Mouse (Mus musculus) gastrocnemius, adult 2 months (tissue): ENCODE measurements at regions not wholly inside any gene's neighbourhood (a gene's known extent, or its start where the extent isn't known, plus 50 kb on each side); places are given as distances from the start of the nearest gene placed in this dataset.

Experiments used
- DNase-seq: peaks from one replicate; pipeline ENCODE4 v3.0.0; 2022
- H3K27ac ChIP-seq: fragments of 200-600 bp; 2 replicates; pipeline ENCODE4 v1.8.1; 2022; ENCODE audit warnings: mild to moderate bottlenecking
- H3K4me3 ChIP-seq: fragments of 200-600 bp; 2 replicates; pipeline ENCODE4 v1.8.1; 2022; ENCODE audit warnings: mild to moderate bottlenecking, moderate library complexity
- CTCF ChIP-seq: fragments of 200-600 bp; IDR thresholded peaks from 2 replicates; pipeline ENCODE4 v1.8.1; 2022; ENCODE audit warnings: antibody characterized with exemption, mild to moderate bottlenecking, moderate library complexity
- intact Hi-C: fragments of 180-260 bp; cut with DNase I; formaldehyde crosslinking; loops from one replicate; pipeline ENCODE4 v1.15.1; 2025

DNA sequence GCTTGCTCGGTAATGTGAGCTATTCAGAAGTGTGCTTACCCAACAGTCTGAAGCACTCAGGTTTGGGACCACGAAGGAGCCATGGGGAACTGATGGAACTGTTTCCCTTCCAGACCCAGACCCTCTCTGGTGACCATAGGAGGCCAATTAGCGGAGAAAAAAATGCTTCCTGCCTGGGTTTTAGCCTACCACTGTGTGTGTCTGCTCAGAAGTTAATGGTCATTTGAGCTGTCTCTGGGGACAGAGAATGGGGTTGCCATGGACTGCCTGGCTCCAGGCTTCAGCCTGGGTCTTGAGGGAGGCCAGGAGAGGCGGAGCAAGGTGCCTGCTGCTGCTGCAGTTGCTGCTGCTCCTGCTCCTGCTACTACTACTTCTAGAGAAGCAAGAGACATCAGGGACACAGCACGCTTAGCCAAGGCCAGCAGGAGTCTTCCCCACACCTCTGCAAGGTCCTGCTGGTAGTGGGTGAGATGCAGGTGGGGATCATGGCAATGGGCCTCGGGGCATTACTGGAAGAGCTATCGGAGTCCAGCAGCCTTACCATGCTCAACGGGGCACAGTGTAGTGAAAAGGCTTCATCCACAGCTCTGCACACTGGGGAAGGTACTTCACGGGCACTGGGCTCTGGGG is 141.2 kb upstream of the Pja1 start:
- DNase-seq: no peak
- H3K4me3 ChIP-seq: no peak overlapping the region
- no peak for TF ChIP-seq CTCF
- intact Hi-C loops: no loop called here
- no peak overlapping the region for H3K27ac ChIP-seq

DNA sequence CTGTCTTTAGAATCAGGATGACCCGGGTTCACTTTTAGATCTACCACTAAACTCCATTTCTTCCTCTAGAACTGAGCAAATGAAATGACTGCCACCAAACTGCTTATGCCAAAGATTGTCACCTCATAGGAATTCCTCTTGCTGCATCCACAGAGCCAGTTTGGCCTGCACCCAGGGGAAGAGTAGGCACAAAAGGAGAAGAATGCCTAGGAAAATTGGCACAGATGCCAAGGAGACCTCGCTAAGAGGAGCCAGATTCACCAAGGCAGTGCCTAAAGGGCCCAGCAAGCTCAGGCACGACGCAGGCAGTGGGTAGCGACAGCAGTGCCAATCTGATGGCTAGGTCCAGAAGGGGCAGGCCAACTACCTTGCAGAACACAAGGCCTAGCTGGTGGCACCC is 139.0 kb upstream of the Pja1 start:
- no peak overlapping the region for H3K27ac ChIP-seq
- TF ChIP-seq CTCF: no peak
- no peak overlapping the region for H3K4me3 ChIP-seq
- no peak for DNase-seq
- intact Hi-C loops: no loop called here

DNA sequence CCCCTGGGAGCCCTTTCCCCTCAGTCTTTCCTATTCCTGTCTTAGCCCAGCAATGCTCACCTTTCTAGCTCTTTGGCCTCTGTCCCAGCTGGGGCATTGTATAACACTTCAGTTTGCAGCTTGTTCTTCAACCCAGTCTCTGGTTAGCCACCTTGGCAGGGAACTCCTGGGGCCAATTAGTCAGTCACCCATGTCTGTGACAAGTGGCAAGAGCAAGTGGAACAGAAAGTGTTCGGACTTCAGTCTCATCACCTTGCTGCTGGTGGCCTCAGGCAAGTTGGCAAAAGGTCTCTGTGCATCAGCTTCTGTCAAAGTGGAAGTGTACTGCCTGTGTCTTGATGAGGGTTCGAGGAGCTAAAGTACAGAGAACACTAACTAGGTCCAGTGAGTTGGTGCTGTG is 138.5 kb upstream of the Pja1 start:
- intact Hi-C loops: no loop called here
- no peak overlapping the region for H3K27ac ChIP-seq
- DNase-seq: no peak
- no peak for TF ChIP-seq CTCF
- H3K4me3 ChIP-seq: no peak overlapping the region

DNA sequence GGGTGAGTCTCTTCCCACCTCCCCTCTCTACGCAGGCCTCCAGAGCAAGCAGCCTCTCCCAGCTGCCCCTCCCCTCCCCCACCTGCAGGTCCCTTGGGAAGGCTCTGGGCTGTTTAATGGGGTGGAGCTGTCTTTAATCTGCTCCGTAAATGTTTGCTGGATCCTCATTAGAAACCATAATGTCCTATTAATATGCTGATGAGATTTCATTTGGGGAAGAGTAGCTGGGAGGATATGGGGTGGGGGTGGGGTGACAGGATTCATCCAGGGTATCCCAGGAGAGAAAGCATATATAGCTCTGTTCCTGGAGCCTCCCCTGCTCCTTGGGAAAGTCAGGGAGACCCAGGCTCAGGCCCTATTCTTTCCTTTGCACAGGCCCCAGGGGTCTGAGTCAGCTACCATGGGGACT is 137.2 kb upstream of the Pja1 start:
- H3K27ac ChIP-seq: no peak overlapping the region
- H3K4me3 ChIP-seq: no peak overlapping the region
- intact Hi-C loops: no loop called here
- no peak for TF ChIP-seq CTCF
- no peak for DNase-seq

DNA sequence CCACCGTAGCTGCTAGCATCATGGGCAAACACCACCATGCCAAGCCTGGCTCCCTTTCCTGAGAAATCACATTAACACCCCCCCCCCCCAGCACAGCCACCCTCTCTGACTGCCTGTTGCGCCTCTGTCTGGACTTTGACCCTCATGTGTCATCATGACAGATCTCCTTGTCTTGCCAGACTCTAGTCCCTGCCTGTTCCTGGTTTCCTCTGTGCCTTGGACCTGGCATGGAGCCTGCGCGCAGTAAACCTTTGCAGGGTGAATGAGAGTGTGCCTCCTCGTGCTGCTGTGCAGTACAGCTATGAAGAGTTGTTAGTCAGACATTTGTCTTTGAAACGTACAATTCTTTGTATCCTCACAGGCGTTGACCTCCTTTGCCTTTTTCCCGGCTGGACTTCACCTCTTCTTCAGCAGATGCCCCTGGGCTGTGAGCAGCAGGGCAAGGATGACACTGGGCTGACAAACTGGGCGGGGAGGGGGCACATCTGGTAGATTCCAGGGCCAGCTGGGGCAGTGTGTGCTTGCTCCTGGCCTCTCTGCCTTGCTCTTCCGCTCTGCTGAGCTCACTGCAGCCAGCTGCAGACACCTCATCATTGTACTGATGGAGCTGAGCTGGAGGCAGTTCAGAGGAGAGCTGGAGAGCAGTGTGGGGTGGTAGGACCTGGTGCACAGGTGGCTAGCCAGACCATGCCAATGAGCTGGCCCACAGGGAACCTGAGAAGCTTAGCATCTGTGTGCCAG is 134.2 kb upstream of the Pja1 start:
- intact Hi-C loops: no loop called here
- no peak for TF ChIP-seq CTCF
- H3K4me3 ChIP-seq: no peak overlapping the region
- DNase-seq: no peak
- H3K27ac ChIP-seq: no peak overlapping the region

DNA sequence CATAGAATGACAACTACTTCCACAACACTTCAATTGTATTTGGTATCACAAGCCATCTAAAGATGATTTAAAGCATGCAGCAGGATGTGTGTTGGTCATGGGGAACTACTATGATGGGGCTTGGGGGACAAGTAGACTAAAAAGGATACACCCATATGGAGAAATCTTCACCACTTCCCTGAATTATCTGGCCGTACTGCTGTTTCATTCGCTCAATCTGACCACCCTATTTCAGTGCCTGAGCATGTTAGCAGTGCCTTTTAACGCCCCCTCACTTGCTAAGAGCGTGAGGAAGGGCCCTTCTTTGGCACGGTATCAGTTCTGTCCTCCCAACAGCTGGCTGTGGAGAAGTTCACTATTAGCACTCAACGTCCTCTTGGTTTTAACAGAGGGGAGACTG is 132.6 kb upstream of the Pja1 start:
- no peak for DNase-seq
- no peak overlapping the region for H3K27ac ChIP-seq
- no peak overlapping the region for H3K4me3 ChIP-seq
- no peak for TF ChIP-seq CTCF
- intact Hi-C loops: no loop called here

DNA sequence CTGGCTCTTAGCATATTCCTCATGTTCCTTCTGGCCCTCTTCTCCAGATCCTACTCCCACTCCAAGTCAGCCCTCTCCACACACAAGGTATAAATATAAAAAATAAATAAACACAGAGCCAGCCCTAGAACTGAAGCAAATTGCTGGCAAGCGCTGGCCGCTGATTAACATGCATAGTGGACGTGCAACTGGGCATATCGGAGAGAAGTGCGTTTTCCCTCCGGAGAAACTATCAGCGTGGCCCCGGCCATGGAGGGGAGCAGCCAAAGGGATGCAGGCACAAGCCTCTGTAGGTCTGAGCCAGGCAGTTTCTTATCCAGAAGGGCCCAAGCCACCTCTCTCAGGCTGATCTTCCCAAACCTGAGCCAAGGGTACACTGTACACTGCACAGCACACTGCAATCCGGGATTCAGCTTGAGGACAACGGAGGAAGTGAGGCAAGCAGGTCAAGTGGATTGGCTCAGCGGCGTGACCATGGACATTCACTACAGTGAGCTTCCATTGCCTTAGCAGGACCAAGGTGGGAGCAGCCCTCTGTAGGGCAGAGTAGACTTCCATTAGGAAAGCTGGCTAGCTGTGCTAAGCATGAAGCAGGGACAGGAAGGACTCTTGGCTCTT is 131.3 kb upstream of the Pja1 start:
- no peak for TF ChIP-seq CTCF
- no peak for DNase-seq
- intact Hi-C loops: no loop called here
- H3K4me3 ChIP-seq: no peak overlapping the region
- no peak overlapping the region for H3K27ac ChIP-seq

DNA sequence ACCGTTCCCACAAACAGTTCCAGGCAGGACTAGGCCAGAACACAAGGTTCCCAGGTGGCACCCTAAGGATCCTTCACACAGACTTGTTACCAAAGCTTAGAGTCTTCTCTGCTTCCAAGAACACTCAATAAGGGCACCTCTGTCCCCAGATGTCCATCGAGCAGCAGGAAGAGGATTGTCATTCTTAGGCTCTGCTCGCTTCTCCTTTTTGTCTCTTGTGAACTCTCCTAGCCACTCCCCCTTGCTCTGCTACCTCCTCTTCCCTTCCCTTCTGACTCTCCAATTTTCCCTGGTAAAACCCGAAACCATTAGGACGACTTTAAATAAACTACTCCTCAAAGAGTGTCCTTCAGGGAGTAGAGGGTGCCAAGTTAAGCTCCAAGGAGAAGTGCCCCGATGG is 124.4 kb upstream of the Pja1 start:
- H3K4me3 ChIP-seq: no peak overlapping the region

DNA sequence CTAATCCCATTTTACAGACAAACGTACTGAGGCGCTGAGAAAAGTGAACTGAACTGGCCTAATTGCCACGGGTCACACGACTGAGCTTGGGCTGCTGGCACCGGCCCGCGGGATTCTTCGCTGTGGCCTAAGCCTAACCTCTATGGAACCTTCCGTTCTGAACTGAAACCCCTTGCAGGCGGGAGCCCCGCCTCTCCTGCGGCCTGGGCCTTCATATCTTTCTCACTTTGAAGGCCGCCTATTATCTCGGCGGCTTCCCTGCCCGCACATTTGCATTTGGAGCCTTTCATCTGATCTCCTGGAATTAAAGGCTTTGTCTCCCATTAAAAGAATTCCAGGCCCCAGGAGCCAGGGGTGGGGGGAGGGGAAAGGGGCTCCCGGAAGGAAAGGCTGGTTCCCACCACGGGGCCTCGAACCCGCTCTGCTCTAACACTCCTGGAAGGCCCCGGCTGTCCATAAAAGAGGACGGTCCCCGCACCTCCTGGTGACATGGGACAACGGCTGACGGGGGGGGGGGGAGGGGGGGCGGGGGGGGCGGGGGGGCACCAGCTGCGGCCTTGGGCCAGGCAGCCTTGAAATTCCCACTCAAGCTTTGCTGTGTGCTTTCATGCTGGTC is 122.9 kb upstream of the Pja1 start:
- intact Hi-C loops: no loop called here
- no peak for TF ChIP-seq CTCF
- DNase-seq: no peak
- no peak overlapping the region for H3K4me3 ChIP-seq
- no peak overlapping the region for H3K27ac ChIP-seq

More for the DNA sequence above, 124.4 kb upstream of the Pja1 start:
- intact Hi-C loops: no loop called here
- no peak overlapping the region for H3K27ac ChIP-seq
- TF ChIP-seq CTCF: no peak
- DNase-seq: no peak

DNA sequence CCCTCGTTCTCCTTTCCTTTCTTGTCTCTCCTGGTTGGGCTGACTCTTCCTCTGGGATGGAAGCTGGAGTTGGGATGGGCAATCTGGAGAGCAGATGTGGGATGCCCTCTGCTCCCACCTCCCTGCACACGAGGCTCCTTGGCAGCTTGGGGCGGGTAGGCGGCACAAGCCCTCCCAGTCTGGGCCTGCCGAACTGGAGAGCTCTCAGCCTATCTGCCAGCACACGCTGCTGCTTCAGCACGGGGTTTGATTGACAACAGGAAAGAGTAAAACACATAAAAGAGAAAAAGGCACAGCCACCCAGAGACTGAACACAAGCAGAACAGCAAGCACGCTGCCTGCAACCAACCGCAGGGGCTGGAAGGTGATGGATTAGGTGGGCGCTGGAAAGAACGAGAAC is 121.9 kb upstream of the Pja1 start:
- Histone ChIP-seq H3K27ac (no peak overlapping the region), H3K4me3 (no peak overlapping the region)
- no peak for TF ChIP-seq CTCF
- intact Hi-C loops: no loop called here
- no peak for DNase-seq

DNA sequence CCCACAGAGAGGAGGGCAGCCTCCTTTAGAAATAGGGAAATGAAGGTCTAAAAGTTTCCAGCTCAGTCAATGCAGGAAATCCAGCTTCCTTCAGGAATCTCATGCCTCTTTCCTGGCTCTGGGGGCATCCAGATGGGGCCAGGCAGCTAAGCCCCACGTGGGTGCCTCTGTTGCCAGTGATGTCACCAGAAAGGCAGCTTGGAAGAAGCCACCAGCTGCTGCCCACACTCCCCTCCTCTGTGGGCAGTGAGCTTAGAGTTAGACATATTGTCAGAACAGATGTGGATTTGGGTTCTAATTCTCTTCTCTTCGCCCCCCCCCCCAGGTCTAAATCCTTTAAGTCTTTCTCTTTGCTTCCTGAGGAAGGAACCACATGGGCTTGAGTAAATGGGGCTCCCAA is 116.2 kb upstream of the Pja1 start:
- intact Hi-C loops: no loop called here
- no peak for TF ChIP-seq CTCF
- DNase-seq: no peak
- H3K27ac ChIP-seq: no peak overlapping the region
- H3K4me3 ChIP-seq: no peak overlapping the region

DNA sequence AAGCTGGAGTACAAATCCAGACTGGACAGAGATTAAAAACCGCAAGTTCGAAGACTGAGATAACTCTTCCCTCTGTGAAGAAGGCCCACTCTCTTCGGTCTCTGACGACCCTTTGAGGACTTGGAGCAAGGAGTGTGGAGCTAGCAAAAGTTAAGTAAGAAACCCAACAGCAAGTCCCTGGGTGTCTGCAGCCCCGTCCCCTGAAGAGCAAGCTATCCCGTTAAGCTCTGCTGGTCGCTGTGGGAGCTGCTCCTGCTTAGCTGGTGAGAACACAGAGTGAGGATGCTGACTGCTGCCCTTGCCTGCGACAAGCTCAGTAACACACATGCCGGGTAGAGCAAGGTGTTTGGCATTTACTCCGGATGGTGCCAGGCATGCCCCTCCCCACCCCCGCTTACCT is 115.2 kb upstream of the Pja1 start:
- intact Hi-C loops: no loop called here
- DNase-seq: no peak
- no peak for TF ChIP-seq CTCF
- no peak overlapping the region for H3K27ac ChIP-seq
- H3K4me3 ChIP-seq: no peak overlapping the region

DNA sequence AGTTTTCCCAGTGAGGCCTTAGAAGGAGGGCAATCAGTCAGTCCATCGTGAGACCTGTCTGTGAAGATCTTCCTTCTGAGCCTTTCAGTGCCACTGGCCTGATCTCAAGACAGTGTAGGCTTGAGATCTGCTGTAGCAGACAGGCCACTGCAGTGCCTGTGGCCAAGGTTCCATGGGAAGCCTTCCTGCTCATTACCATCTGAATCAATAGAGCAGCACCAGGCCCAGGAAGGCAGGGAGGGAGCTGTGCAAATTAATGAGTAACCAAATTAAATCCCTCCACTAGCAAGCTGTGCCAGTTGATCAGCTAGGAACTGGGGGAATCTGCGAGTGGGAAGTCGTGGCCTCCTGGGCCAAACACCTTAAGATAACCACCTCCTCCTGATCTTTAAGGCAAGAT is 114.6 kb upstream of the Pja1 start:
- no peak for DNase-seq
- intact Hi-C loops: no loop called here
- no peak for TF ChIP-seq CTCF
- H3K27ac ChIP-seq: no peak overlapping the region
- no peak overlapping the region for H3K4me3 ChIP-seq

DNA sequence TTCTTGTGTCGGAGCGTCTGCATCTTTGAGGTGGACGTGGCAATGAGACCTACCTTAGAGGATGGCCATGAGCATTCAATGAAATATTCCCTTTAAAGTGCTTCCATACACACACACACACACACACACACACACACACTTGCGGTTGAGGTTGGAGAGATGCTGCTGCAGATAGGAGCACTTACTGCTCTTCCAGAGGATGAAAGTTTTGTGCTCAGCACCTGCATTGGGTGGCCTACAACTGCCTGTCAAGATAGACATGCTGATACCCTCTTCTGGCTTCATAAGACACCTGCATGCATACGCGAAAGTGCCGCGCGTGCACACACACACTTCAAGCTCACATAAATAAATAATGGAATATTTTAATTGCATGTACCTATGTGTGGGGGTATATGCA is 111.5 kb upstream of the Pja1 start:
- DNase-seq: no peak
- no peak for TF ChIP-seq CTCF
- intact Hi-C loops: no loop called here
- H3K4me3 ChIP-seq: no peak overlapping the region
- H3K27ac ChIP-seq: no peak overlapping the region
